Mouse (Mus musculus) adrenal gland, adult 10 weeks (tissue): Measurements from ENCODE around the gene Gm7942. TPM values are rescaled to one million over a fixed set of nuclear protein-coding genes. Genes with fewer than 3 reads are reported as not detected.

Source experiments
- polyA plus RNA-seq: library from polyadenylated mRNA; stranded (reverse); fragments of 350-450 nt; fragmentation: Illumina TruSeq; extraction: RNeasy Lipid Tissue Mini Kit (QIAGEN cat#74804); gene quantifications from one replicate; pipeline ENCODE4 v1.2.3, GENCODE M21; 2014; ENCODE audit warnings: low read depth, low replicate concordance

The Gm7942 gene
- polyA plus RNA-seq, result not detected

GRCm38 (mm10) chr5:95106638-95107037 lies at the start of gene Gm7942:
Gm7942 (plus strand) TSS chr5:95106938.

Other genes with a start within 250 kb of the Gm7942 start
- gene Gm3183, start 241.5 kb upstream of the Gm7942 start, polyA plus RNA-seq, result not detected
- not detected for gene Gm6367, start 118.3 kb upstream of the Gm7942 start, polyA plus RNA-seq
- gene Gm16513, start 75.7 kb downstream of the Gm7942 start, polyA plus RNA-seq, result not detected
- not detected for gene Gm10424, start 165.8 kb downstream of the Gm7942 start, polyA plus RNA-seq
- gene Gm3259, start 199.0 kb downstream of the Gm7942 start, polyA plus RNA-seq, result not detected